Mouse (Mus musculus): Measurements from ENCODE around the gene Olfr357.

Olfr357 gene

GRCm38 (mm10) chr2:36993527-36993926 is at the start of gene Olfr357:
TSS of gene Olfr357 (plus strand) at chr2:36993827.
- in situ Hi-C loops (cut with MboI, MseI) = no loop called here

GRCm38 (mm10) chr2:36997030-36997429 is 3.4 kb downstream of the Olfr357 start:
- in situ Hi-C loops (cut with MboI, MseI) = no loop called here

GRCm38 (mm10) chr2:37009235-37009634 is 15.6 kb downstream of the Olfr357 start, which contains the start of gene Olfr358:
TSS of gene Olfr358 (minus strand) at chr2:37009335.
- in situ Hi-C loops (cut with MboI, MseI) = no loop called here

Measured in T-helper 1 cell (primary cell).